Mouse (Mus musculus): Measurements from ENCODE around the gene Abca12. TPM values are rescaled to one million over a fixed set of nuclear protein-coding genes. Genes with fewer than 3 reads are reported as not detected.

Gene Abca12
- total and polyA plus RNA-seq, 2 experiments, result not detected

DNA sequence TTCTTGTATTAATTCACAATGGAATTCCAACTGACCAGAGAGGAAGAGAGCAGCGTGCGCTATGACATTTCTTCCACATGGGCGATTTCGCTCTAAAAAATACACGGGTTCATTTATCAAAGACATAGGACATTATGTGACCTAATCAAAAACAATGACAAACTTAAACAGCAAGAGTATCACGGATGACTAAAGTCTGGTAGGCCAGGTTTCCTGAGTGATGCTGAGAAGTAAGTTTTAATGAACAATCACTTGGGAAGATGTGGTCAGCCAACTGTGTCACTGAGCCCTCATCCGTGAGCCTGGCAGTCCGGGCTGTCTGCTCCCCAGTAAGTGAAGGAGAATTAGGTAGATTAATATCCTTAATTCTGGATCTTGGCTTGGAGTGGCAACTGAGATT, 21.2 kb downstream of the Abca12 start:
- H3K4me1 ChIP-seq (ENCODE audit: control insufficient read depth, insufficient read depth, low read length), result no peaks in the 10 kb centered on the region
- H3K27ac ChIP-seq (replicated peaks; ENCODE audit: insufficient read depth, low read depth, low read length), result no peak overlapping the region
- no peak overlapping the region for H3K9ac ChIP-seq (ENCODE audit: low read depth, low read length)
- 90% methylated on average over 8 of the region's 8 CpGs for WGBS
- H3K4me3 ChIP-seq (ENCODE audit: insufficient read depth, low read depth, low read length), result no peak overlapping the region
- TF ChIP-seq POLR2A (IDR thresholded peaks at IDR 0.05; ENCODE audit: extremely low read depth, insufficient read depth, low read length) (no peak), CTCF (IDR thresholded peaks at IDR 0.05; ENCODE audit: low read depth, low read length) (no peak)
- no peak for DNase-seq (ENCODE audit: extremely low read depth, low read depth, low spot score)
- H3K27me3 ChIP-seq (ENCODE audit: control insufficient read depth, insufficient read depth, low read length), result no peaks in the 10 kb centered on the region
- H3K36me3 ChIP-seq (ENCODE audit: control insufficient read depth, insufficient read depth, low read length), result no peaks in the 10 kb centered on the region
- H3K79me2 ChIP-seq (ENCODE audit: control insufficient read depth, insufficient read depth, low read length), result no peaks in the 10 kb centered on the region

DNA sequence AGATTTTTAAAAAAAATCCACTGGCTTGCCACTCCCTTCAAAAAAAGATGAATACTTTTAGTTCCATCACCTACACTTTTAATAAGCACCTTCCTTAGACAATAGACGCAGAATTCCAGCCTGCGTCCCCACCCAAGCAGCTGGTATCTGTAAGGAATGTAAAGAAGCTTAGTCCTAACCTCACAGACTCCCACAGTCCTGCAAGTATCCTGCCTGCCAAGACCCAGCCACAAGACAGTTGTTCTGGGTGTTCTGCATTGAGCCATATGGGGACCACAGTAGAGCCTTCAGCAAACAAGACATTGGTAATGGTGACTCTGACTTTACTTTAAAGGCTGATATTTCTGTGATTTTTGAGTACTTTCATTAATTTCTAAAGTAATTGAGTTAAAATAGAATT, 22.2 kb downstream of the Abca12 start:
- WGBS, result 93% methylated on average over 2 of the region's 2 CpGs
- no peak for DNase-seq (ENCODE audit: extremely low read depth, low read depth, low spot score)
- H3K9ac ChIP-seq (ENCODE audit: low read depth, low read length), result no peak overlapping the region
- no peaks in the 10 kb centered on the region for H3K36me3 ChIP-seq (ENCODE audit: control insufficient read depth, insufficient read depth, low read length)
- no peak overlapping the region for H3K27ac ChIP-seq (replicated peaks; ENCODE audit: insufficient read depth, low read depth, low read length)
- H3K27me3 ChIP-seq (ENCODE audit: control insufficient read depth, insufficient read depth, low read length), result no peaks in the 10 kb centered on the region
- no peak for TF ChIP-seq POLR2A (IDR thresholded peaks at IDR 0.05; ENCODE audit: extremely low read depth, insufficient read depth, low read length)
- no peak for TF ChIP-seq CTCF (IDR thresholded peaks at IDR 0.05; ENCODE audit: low read depth, low read length)
- H3K79me2 ChIP-seq (ENCODE audit: control insufficient read depth, insufficient read depth, low read length), result no peaks in the 10 kb centered on the region
- no peak overlapping the region for H3K4me3 ChIP-seq (ENCODE audit: insufficient read depth, low read depth, low read length)
- H3K4me1 ChIP-seq (ENCODE audit: control insufficient read depth, insufficient read depth, low read length), result no peaks in the 10 kb centered on the region

DNA sequence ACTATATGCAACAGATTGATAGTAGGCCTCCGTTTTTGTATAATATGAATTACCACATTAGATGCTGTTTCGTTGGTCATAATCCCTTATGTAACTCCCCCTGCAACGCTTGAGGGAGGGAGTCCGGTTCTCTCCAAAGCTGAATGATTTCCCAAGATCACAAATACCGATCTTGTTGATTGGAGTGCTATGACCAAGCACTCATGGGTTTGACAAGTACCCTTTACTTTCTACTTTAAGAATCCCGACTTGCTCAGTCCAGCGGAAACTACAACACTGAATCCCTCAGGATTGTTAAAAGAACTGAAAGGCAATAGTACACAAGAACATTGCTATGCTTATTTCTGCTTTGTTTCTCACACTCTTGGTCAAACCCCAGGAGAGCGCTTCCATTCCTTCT, 28.1 kb downstream of the Abca12 start:
- Histone ChIP-seq H3K9ac (ENCODE audit: low read depth, low read length) (no peak overlapping the region), H3K4me1 (ENCODE audit: control insufficient read depth, insufficient read depth, low read length) (no peaks in the 10 kb centered on the region), H3K27ac (replicated peaks; ENCODE audit: insufficient read depth, low read depth, low read length) (no peak overlapping the region), H3K4me3 (ENCODE audit: insufficient read depth, low read depth, low read length) (no peak overlapping the region), H3K36me3 (ENCODE audit: control insufficient read depth, insufficient read depth, low read length) (no peaks in the 10 kb centered on the region), H3K79me2 (ENCODE audit: control insufficient read depth, insufficient read depth, low read length) (no peaks in the 10 kb centered on the region), H3K27me3 (ENCODE audit: control insufficient read depth, insufficient read depth, low read length) (no peaks in the 10 kb centered on the region)
- WGBS, result 93% methylated on average over 8 of the region's 8 CpGs
- TF ChIP-seq CTCF (IDR thresholded peaks at IDR 0.05; ENCODE audit: low read depth, low read length), result no peak
- no peak for DNase-seq (ENCODE audit: extremely low read depth, low read depth, low spot score)

DNA sequence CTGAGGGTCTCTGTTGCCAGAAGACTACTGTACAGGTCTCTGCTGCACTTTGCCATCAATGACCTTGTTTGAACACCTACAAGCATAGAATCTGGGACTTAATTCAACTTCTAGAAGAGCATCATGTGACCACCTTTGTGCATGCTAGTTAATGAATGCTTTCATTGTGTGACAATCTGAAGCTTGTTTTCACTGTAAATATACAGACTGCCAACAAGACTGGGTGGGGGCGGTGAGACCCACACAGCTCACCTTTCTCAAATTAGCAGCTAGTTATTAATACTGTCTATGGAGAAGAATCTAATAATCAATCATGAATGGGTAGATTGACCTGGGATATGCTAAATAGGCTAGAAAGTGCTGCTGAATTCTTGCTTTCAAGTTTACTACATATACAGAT, 30.6 kb downstream of the Abca12 start:
- WGBS, result 65% methylated on average over 1 of the region's 1 CpGs
- Histone ChIP-seq H3K79me2 (ENCODE audit: control insufficient read depth, insufficient read depth, low read length) (no peaks in the 10 kb centered on the region), H3K9ac (ENCODE audit: low read depth, low read length) (no peak overlapping the region), H3K36me3 (ENCODE audit: control insufficient read depth, insufficient read depth, low read length) (no peaks in the 10 kb centered on the region), H3K27me3 (ENCODE audit: control insufficient read depth, insufficient read depth, low read length) (no peaks in the 10 kb centered on the region), H3K4me3 (ENCODE audit: insufficient read depth, low read depth, low read length) (no peak overlapping the region), H3K27ac (replicated peaks; ENCODE audit: insufficient read depth, low read depth, low read length) (no peak overlapping the region), H3K4me1 (ENCODE audit: control insufficient read depth, insufficient read depth, low read length) (no peaks in the 10 kb centered on the region)
- DNase-seq (ENCODE audit: extremely low read depth, low read depth, low spot score), result no peak
- TF ChIP-seq CTCF (IDR thresholded peaks at IDR 0.05; ENCODE audit: low read depth, low read length) (no peak), POLR2A (IDR thresholded peaks at IDR 0.05; ENCODE audit: extremely low read depth, insufficient read depth, low read length) (no peak)

DNA sequence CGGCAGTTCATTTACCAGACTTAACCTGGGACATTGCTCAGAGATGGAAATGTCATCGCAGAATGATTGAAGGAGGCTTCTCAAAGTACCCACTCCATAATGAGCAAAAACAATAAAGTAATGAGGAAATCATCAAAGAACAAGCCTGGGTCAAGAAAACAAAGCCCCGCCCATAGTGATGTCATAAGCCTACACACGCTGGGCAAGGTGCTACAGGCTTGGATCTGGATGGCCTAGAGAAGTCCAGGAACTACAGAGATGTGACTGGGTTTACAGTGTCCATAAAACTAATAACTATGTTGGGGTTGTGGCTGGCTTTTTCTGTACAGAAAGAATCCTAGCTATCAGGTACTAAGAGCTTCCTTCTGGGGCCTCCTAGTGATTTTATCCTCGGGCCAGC, 41.6 kb downstream of the Abca12 start:
- 90% methylated on average over 5 of the region's 5 CpGs for WGBS
- TF ChIP-seq POLR2A (IDR thresholded peaks at IDR 0.05; ENCODE audit: extremely low read depth, insufficient read depth, low read length) (no peak), CTCF (IDR thresholded peaks at IDR 0.05; ENCODE audit: low read depth, low read length) (no peak)

DNA sequence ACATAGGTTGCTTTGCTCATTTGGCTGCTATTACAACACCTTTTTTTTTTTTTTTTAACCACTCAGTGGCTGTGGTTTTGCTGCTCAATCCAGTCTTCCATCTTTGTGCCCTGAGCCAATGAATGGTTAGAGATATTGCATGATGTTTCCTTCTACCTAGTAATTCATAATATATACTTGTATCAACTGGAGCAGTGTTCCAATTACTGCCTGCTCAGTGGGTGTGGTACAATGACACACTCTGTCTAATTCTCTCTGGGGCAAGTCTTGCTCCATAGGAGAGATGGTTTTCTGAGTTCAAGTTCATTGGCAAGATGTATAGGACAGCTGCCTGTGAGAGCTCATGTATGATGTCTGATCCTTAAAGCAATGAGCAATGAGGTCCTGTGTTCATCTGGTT, 44.4 kb downstream of the Abca12 start:
- TF ChIP-seq POLR2A (IDR thresholded peaks at IDR 0.05; ENCODE audit: extremely low read depth, insufficient read depth, low read length), result no peak
- no peak for TF ChIP-seq CTCF (IDR thresholded peaks at IDR 0.05; ENCODE audit: low read depth, low read length)
- Histone ChIP-seq H3K4me3 (ENCODE audit: insufficient read depth, low read depth, low read length) (no peak overlapping the region), H3K4me1 (ENCODE audit: control insufficient read depth, insufficient read depth, low read length) (no peaks in the 10 kb centered on the region), H3K27ac (replicated peaks; ENCODE audit: insufficient read depth, low read depth, low read length) (no peak overlapping the region), H3K79me2 (ENCODE audit: control insufficient read depth, insufficient read depth, low read length) (no peaks in the 10 kb centered on the region), H3K36me3 (ENCODE audit: control insufficient read depth, insufficient read depth, low read length) (no peaks in the 10 kb centered on the region), H3K9ac (ENCODE audit: low read depth, low read length) (no peak overlapping the region), H3K27me3 (ENCODE audit: control insufficient read depth, insufficient read depth, low read length) (no peaks in the 10 kb centered on the region)
- no peak for DNase-seq (ENCODE audit: extremely low read depth, low read depth, low spot score)

More for the DNA sequence above, 41.6 kb downstream of the Abca12 start:
- Histone ChIP-seq H3K36me3 (ENCODE audit: control insufficient read depth, insufficient read depth, low read length) (no peaks in the 10 kb centered on the region), H3K4me1 (ENCODE audit: control insufficient read depth, insufficient read depth, low read length) (no peaks in the 10 kb centered on the region), H3K27ac (replicated peaks; ENCODE audit: insufficient read depth, low read depth, low read length) (no peak overlapping the region), H3K79me2 (ENCODE audit: control insufficient read depth, insufficient read depth, low read length) (no peaks in the 10 kb centered on the region), H3K27me3 (ENCODE audit: control insufficient read depth, insufficient read depth, low read length) (no peaks in the 10 kb centered on the region), H3K9ac (ENCODE audit: low read depth, low read length) (no peak overlapping the region), H3K4me3 (ENCODE audit: insufficient read depth, low read depth, low read length) (no peak overlapping the region)
- no peak for DNase-seq (ENCODE audit: extremely low read depth, low read depth, low spot score)
